Mouse (Mus musculus): Measurements from ENCODE around the gene Dhcr24.

Gene Dhcr24

DNA sequence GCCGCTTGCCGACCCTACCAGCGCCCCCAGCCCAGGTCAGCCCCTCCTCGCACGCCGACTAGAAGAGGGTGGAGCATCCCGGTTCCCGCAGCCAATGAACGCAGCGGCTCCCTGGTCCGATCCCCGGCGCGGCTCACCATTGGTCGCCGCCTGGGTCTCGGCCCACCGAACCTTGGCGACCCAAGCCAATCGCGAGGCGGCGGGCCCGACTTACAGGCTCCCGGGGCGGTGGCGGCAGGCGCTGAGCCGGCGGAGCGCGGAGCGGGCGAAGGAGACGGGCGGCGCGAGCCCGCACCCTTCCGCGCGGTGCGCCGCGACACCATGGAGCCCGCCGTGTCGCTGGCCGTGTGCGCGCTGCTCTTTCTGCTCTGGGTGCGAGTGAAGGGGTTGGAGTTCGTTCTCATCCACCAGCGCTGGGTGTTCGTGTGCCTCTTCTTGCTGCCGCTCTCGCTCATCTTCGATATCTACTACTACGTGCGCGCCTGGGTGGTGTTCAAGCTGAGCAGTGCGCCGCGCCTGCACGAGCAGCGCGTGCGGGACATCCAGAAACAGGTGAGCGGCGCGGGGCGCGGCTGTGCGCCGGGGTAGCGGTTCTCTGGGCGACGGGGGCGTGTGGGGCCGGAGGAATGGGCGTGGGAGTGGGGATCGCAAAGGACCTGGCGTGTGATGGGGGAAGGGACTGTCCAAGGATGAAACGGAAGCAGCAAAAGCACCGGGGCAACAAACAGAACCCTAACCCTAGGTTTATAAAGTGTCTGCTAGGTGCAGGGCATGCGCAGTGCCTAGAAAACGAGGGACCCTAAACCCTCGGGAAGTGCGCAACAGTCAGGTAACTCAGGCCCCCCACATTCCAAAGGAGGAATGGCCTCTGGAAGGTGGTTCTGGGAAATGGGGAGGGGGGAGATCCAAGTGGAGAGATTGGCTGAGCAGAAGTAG is at the start of gene Dhcr24:
Gene Dhcr24, plus strand, starts transcription at position 193 of the 936 bp plus-strand sequence.
- peak; percentile 91 to 92 for DNase-seq

DNA sequence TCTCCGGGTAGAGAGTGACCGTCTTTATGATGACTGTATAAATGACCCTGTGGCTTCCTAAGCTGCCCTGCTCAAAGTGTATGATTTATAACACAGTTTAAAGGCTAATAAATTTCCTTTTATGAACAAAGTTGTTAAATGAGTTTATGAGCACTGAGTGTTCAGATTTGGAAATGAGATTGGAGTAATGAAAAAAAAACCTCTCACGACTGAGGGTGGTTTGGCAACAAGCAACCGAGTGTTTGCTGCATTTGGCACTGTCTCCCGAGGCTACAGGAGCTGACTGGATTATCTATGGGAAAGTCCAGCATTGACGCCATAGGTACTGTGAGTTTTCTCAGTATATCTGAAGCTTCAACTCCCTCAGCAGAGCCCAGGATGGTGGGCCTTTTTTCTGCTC is 46.2 kb upstream of the Dhcr24 start:
- DNase-seq, result no peak

DNA sequence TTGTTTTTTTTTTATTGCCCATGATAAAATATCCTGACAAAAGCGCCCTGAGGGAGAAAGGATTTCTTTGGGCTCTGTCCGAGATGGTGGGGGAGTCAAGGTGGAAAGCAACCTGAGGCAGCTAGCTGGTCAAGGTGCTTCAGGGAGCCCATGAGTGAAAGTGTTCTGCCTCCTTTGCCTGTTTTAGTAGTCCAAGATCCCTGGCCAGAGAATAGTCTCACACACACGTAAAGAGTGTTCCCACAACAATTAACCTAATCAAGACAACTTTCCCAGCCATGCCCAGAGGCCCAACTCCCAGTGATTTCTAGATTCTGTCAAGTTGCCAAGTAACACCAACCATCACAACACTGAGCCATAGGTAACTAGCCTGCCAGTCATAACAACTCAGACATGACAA is 38.3 kb upstream of the Dhcr24 start:
- no peak for DNase-seq

DNA sequence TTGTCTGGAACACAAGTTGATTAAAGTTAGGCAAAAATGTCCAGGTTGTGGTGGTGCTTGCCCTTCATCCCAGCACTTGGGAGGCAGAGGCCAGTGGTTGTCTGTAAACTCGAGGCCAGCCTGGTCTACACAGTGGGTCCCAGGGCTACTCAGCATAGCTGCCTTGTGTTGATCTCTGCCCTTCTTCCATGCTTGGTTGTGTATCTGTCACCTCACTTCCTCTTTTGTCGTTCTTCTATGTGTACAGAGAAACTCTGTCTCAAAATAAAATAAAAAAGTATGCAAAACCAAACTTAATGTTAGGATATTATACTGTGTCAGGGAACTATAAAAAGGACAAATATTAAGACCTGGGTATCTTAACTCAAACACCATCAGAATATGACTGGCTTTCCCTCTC is 36.7 kb upstream of the Dhcr24 start:
- DNase-seq, result no peak

DNA sequence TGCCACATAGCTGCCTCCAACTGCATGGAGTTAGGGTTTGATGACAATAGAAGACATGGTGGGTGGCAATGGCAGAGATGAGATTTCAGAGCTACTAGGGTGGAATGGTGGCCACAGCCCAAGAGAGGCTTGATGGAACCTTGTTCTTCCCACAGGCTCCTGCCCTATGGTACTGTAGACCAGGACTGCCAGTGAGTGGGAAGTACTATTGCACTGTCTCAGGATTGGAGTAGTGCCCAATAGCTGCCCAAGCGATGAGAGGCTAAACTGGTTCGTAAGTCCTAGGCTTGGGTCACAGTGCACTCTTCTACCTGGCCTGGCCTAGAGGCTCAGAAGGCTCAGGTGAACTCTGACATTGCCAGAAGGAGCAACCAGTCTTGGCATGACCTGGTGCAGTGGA is 35.8 kb upstream of the Dhcr24 start:
- no peak for DNase-seq

DNA sequence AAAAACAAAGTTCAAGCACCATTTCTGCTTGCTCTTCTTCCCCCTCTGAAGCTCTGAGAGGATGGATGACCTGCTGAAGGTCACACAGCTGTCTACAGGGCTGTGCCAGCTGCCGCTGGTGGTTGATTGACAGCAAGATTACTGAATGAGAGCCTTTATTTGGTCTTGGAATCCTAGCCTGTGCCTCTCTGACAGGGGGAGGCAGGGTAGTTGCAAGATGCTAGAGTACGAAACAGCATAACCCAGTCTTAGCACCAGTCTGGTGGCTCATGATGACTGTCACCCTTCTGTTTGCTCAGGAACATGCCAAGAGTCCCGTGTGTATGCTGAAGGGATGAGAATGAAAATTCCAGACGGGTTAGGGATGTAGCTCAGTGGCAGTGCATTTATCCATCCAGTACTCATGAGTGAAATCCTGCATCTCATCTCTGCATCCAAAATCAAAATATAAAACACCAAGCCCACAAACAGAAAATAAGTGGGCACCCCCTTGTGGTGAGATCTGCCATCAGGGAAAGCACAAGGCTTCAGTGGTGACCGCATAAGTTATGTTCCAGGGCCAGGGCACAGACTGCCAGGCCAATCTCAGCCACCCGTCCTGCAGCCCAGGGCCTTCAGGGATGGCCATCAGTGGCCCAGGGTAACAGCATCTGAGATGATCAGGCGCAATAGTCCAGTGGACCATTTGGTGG is 32.8 kb upstream of the Dhcr24 start:
- no peak for DNase-seq

DNA sequence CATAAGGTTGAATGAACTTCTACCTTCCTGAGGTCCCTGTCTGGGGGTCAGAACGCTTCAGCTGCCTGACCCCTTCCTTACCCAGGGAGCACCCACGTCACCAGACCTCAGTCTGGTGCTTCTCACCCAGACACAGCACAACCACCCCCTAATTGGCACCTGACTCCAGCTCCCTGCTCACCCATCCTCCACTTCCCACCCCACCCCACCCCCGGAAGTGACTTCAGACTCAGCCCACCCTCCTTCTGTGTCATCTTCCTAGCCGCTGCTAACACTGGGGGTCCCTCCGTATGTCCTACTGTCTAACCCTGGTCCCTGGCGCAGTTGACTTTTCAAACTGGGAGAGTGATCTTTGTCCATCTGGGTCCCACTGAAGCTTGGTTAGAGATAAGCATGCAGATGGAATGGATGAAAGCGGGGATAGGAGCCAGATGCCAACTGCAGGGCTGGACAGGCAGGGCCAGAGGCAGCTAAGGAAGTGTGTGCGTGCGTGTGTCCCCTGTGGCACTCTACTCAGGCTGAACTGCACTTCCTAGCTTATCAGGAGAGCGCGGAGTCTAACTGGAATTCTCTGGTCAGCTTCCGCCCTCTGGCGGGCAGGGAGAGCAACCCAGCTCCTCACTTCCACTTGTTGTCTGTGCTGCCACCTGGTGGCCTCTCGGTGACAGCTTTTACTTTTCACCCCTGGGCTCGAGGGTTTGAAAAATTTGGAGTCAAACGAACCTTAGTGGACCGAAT is 31.3 kb upstream of the Dhcr24 start:
- DNase-seq, result peak; percentile 85 to 89

DNA sequence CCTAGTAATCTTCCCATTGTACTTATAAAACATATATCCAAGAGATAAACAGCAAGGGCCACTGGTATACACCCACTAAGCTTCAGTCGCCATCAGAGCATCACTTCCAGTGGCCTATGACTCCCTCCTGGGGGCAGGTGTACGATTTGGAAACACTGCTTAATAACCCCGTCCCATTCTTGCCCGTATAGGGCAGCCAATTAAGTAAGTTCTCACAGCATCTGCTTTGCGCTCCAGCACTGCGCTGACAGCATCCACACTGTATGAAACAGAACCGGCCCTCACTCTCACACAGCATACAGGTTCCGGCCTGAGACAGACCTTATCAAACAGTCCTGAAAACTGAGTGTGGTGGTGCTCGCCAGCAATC is 30.7 kb upstream of the Dhcr24 start:
- DNase-seq, result no peak

DNA sequence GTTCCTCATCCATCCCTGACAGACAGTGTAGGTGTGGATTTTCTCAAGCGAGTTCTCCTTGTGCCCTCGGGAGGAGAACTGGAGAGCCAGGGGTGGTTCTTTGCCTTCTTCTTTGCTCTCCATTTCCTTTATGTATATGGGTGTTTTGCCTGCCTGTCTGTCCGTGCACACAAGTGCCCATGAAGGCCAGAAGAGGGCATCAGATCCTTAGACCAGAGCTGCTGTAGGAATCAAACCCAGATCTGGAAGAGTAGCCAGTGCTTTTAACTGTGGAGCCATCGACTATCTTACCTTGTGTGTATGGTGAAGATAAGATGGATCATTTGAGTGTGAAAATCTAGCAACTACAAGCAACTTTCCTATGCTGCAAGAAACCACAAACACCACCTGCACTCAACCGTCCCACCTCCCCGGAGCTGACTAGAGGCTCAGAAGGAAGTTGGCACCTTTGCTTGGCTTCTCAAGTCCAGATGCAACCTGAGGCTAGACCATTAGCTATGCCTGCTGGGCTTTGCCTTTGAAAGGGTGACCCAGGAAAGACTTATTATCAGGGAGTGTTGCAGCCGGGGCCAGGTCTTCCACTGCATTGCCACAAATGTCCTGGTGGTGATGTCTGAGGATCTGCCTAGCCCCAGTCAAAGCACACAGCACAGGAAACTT is 27.3 kb upstream of the Dhcr24 start:
- no peak for DNase-seq

DNA sequence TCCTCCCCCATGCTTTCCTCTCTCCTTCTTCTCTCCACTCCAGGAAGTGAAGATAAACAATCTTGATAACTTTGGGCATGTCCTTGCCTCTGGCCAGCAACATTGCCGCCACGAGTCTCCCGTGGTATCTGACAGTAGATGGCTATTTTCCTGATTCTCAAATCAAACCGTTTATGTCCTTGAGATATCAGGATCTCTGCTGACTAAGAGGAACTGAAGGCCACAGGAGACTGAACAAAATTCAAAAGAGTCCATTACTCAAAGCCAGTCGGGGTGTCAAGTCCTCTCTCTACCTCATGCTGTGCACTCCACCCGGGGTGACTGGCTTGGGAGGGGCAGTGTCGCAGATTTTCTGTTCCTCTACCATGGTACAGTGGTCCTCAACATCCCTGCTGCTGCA is 26.6 kb upstream of the Dhcr24 start:
- DNase-seq, result no peak

DNA sequence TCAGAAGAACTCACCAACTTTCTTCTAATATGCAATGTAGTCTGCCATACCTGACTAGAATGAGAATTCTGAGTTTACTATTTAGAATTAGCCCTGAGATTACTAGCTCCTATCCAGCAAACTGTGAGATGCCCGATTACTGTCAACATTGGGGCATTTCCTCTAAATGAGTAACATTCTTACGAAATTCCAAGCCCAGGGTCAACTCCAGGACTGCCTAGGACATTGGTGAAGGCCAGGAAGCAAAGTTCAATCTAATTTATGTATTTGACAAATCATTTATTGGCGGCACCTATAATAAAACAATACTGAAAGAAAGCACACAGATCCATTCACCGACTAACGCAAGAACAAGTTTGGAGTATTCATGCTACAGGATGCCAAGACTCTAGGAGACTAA is 21.1 kb upstream of the Dhcr24 start:
- no peak for DNase-seq

DNA sequence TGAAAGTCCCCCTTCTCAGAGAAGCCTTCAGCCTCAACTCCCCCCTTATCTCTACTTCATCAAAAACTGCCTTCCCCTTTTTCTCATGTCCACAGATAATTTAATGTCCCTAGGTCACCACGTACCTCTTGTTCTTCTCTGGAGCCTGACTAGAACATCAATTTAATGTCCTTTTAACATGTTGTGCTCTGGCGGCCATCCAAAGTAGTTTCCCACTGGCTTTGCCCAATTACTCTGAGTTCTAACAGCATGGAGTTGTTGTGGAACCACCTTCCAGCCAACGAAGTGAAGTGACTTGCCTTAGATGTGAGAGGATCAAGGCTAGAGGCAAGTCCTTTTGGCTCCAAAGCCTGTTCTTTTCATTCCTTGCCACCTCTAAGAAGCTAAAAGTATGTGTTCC is 19.3 kb upstream of the Dhcr24 start:
- DNase-seq, result no peak

DNA sequence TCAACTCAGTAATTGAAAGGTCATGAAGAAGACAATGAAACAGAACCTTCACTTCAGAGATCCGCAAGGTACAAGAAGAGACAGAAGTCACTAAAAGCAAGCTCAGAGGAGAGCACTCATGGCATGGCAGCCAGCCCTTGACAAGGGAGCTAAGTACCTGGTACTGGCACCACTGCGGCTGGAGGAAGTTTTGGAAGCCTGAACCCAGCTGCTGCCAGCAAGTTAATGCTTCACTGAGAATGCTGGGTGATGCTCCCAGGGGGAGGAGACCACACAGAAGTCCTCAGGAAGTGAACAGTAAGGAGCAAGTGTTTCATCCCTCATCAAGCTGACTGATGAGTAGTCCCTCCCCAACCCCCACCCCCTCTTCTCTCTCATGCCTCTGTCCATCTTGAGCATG is 18.6 kb upstream of the Dhcr24 start:
- DNase-seq, result no peak

DNA sequence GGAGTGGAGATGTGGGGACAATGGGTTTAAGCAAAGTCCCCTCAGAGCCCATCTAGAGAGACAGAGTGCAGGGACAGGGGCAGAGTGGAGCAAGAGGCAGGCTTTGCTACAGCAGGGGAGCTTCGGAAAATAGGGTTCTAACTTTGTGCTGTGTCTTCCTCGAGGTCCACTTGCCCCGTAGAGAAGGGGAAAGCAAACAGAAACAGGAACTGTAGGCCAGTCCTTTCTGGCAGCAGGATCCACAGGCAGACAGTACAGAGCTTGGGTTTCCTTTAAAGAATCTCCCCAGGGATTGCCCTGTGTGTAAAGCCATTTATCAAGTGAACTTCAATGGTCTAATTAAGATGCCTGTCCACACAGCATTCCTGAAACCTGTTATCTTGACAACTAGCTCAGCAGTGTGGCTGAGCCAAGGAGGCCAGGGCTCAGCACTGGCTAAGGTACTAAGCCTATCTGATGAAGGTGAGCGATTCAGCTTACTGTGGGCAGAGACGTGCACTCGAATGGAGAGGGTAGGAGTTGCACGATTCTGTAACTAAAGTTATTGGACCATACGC is 14.9 kb upstream of the Dhcr24 start:
- no peak for DNase-seq

DNA sequence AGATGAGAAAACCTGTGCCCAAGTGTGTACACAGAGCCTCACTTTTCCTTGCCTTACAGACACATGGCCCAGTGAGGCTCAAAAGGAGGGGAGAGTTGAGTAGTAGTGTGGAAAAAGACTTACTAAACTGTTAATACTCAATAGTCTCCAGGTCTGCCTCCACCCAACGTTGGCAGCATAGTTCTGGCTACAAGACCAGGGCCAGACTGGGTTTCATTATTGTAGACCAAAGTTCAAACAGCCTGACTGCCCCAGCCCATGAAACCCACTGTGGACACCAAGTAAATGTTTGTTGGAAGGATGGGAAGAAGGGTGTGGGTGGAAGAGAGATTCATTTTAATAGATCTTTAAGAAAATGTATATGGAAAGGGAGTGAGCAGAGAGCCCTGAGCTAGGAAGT is 13.9 kb upstream of the Dhcr24 start:
- DNase-seq, result no peak

DNA sequence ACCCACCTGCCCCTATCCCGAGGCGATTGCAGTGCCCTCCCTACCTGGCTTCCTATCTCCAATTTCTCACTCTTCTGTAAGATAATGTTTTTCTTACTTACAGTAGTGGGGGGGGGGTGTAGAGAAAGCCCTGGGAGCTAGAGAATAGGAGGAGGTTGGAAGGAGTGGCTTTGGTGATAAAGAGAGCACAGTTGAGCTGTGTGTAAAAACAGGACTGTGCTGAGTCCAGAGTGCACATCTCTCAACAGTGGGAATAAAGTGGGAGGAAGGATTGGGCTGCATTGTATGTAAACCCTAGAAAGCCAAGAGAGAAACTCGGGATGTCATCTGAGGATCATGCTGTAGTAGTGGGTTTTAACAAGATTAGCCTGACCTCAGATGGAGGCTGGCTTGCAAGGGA is 12.7 kb upstream of the Dhcr24 start:
- DNase-seq, result no peak

DNA sequence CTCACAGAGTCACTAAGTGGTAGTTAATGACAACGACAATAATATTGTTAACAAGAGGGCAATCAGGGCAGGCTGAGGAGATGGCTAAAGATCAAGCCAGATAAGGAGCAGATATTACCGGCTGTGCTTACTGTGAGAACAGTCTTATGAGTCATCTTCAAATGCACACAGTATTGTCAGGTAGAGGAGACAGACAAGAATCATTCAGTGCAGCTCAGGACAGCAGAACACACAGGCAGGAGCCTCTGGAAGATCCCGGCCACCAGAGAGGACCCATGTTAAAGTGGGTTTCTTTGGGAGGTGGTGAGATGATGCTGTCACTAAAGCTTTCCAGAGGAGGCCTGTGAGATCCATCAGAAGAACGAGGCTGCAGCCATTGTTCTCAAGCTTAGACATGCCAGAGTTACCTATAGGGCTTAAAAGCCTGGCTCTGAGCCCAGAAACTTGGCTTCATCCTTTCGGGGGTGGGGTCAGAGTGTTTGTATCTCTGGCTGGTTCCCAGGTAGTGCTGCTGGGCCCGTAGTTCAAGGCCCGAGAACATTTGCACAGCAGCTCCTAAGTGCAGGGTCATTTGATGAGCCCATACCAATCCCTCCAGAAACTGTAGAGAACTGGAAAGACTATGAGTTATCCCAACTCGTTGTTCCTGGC is 10.2 kb upstream of the Dhcr24 start:
- DNase-seq, result no peak

DNA sequence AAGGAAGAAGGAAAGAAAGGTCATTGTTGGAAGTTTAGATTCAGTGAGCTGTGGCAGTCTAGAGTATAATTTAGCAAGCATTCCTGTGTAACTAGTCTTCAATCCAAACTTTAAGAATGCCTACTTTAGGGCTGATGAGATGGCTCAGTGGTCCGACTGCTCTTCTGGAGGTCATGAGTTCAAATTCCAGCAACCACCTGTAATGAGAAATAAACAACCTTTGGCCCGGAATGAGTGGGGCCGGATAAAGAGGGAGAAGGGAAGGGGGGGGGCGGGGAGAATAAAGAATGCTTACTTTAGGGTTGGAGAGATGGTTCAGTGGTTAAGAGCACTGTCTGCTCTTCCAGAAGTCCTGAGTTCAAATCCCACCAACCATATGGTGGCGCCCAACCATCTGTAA is 3.6 kb upstream of the Dhcr24 start:
- DNase-seq, result no peak

DNA sequence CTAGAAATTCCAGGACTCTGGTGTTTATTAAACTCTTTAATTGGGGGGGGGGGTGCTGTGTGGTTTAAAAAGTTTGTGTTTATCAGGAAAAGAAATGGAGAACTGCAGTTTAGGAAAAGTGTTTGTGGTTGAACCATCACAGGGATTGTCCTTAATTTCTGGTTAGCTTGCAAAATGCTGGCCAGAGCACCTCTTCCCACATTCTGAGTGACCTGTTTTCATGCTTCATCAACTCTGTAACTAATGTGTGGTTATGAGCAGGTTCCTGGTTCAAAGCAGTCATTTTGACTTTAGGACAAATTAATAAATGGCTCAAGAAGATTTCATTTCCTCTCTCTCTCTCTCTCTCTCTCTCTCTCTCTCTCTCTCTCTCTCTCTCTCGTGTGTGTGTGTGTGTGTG is 2.9 kb upstream of the Dhcr24 start:
- no peak for DNase-seq

DNA sequence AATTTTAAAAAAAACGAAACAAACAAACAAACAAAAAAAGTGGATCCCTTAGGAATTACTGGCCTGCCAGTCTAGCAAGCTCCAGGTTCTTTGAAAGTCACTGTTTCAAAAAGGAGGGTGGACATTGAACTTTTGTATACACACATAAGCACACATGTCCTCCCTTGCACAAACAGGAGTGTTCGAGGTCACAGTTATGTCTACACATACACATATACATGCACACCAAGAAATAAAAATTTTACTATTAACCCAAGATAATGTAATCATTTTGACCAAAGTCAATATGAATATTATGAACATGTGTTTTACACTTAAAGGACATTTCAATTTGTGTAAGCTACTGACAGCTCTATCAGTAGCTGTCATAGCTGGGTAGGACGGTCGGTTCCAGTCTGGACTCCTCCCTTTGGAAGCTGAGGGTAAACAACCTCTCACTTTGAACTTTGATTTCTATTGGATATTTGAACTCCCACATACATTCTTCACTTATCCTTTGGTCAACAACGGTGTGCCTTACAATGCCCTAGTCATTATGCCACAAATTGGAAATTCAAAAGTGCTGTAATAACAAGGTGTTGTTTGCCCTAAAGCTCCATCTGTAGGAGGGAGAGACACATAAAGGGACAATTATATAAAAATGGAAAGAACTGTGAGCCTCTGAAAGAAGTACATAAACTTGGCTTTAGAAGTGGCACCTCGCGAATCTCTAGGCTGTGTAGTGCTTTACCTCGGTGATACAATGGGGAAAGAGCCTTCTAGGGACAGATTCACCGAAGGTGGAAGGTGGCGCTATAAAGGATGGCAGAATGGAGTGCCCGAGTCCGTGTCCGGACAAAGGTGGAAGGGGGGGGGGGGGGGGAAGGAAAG is 1.3 kb upstream of the Dhcr24 start:
- no peak for DNase-seq

DNA sequence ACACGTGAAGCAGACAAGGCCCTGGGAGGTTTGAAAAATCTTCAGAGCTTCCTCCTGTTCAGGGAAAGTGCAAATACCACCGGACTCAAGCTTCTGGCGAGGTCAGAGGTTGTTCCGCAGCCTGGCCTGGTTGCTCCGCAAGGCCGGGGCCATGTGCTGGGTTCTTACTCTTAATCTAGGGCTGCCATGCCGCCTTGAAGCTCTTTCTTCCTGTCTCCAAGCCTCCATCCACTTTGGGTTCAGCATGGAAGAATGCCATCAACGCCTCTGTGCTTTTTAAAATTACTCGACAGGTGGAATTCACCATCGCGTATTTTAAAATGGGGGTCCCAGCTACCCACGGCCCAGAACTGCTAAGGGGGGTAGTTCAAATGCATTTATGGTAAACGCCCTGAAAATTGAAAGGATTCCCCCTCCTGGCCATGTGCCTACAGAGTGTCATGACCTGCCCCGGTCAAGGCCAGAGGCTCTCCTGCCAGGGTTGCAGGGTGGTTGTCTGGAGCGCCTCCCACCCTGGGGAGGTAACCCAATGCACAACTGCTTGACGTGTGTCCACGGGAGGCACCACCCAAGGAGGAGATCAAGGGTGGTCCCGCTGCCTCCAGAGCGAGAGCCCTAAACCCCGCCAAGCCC is 509 bp upstream of the Dhcr24 start:
- DNase-seq, result no peak

Data from lung, adult 18-20 months (tissue).